Mouse (Mus musculus) CD4-positive, CD25-positive, alpha-beta regulatory T cell, adult 2 months (primary cell): Measurements from ENCODE around the gene Gm17359.
"Not testable (repeated sequence)": the region's sequence is repeated elsewhere in the genome, so short reads cannot be mapped to it uniquely, and the experiment has no call there.

Experiments
- DNase-seq: peaks from one replicate; pipeline ENCODE4 v3.0.0-alpha.2; 2012; ENCODE audit warnings: low read depth, low spot score

Gm17359 gene

DNA sequence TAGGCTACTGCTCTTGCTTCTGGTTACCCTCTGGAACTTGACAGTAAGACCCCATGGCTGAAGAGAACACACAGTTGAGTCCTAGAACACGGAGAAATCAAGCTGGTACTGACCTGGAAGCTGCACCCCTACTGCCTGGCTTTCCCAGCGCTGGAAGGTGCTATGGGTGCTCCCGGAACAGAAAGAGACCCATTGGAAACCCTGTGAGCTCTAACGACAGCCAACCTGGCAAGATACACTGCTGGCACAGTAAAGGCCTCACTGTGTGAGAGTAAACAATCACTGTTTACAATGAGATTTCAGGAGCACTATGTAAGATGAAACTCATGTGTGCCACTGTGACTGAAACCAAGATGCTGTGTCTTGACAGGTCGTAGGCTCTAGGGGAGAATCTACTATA is 78.6 kb downstream of the Gm17359 start:
- DNase-seq, result no peak

DNA sequence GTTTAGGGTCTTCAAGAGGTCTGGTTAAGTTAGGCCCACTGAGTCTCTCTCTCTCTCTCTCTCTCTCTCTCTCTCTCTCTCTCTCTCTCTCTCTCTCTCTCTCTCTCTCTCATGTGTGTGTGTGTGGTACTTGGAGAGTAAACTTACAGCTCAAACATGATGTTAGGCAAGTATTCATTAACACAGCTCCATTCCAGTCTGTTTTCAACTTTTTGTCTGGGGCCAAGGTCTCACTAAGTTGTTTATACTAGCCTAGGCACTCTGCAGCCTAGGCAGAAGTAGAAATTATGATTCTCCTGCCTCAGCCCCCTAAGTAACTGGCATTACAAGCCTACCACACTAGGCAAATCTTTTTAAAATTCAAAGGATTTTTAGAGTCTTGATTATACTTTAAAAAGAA is 79.5 kb downstream of the Gm17359 start:
- no peak for DNase-seq

DNA sequence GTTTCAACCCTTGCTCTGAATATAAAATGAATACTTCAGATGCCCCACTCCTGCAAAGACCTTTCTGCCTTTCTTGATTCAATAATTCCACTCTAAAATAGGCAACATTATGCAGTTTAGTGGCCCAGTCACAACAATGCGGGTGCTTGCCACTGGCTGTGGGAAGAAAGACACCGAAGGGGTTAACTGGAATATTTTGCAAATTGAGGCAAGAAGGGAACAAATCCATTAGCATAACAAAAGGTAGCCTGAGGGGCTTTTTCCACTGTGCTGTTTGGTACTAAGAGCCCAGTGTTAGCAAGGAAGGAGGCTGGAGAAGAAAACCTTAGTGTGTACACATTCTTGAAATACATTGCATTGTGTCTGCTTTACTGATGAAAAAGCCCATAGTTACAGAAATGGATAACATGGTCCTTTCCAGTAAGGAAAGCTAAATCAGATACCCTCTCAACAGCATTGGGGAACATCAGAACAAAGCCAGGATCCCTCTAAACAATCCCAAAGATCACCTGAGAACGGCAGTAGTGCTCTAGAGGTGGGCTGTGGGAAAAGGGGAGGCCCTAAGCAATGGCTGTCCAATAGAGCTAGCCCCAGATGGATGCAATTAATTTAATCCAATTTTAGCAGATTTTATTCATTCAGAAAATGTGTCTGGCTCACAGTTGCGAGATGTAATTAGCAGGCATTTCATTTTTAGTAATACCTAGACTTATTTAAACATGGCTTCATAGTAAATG is 80.7 kb downstream of the Gm17359 start:
- no peak for DNase-seq

DNA sequence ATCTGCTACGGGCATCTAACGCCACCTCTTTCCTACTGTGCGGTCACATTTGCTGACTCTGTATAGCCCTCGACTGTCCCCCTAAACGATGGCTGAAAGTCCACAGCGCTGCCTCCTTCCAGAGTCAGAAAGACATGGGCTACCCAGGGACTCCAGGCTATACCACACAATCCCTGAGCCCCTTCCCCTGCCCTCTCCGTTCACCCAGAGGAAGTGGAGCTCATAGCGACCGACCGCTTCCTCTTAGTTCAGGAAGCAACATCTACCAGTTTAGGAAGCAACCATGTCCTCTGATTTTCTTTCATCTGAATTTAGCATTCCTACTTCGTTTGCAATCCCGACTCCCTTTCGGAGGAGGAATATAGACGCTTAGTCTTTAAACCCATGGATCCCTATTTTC is 82.5 kb downstream of the Gm17359 start:
- DNase-seq, result no peak

DNA sequence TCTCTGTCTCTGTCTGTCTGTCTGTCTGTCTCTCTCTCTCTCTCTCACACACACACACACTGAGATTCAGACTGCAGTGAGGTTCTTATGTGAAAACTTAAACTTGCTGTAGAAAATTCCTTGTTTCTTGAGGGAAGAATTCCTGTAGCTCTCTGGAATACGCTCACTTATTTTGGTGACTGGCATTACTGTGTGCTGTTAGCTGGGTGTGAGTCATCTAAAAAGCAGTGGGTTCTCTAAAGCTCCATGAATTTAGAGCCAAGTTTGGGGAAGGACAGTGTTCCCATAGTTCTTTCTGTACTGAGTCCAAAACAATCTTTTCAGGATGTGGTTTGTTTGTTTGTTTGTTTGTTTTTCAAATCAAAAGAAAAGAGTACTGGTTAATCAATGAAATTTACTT is 89.0 kb downstream of the Gm17359 start:
- no peak for DNase-seq

DNA sequence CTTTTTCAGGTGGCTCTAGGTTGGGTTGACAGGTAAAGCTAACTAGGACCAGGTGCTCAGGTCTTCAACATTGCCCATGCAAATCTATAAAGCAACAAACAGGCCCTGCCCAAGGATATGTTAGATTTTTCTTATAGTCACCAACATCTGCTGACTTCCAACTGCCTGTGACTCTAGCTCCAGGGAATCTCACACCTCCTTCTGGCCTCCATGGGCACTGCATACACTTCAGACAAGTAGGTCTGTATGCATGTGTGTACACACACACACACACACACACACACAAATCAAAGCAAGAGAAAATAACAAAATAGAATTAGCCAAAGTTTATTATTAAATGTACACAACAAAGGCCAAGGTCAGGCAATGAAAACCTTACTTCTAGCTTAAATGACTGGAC is 97.1 kb downstream of the Gm17359 start:
- DNase-seq, result peak; percentile 11

DNA sequence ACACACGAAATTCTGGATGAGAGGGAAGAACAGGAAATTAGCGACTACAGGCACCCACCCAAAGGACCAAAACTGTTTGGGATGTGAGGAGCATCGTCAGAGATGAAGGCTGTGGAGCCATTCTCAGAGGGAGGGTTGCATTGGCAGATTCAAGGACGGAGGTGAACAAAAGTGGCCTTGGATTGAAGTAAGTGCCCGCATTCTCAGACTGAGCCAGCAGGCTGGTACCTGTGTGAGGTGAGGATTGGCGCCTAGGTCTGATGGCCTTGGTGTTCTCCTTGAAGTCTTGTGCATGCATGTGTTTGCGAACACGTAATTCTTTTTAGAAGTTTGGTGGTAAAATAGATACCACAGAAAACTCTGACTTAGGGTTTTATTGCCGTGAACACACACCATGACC is 98.0 kb downstream of the Gm17359 start:
- no peak for DNase-seq

DNA sequence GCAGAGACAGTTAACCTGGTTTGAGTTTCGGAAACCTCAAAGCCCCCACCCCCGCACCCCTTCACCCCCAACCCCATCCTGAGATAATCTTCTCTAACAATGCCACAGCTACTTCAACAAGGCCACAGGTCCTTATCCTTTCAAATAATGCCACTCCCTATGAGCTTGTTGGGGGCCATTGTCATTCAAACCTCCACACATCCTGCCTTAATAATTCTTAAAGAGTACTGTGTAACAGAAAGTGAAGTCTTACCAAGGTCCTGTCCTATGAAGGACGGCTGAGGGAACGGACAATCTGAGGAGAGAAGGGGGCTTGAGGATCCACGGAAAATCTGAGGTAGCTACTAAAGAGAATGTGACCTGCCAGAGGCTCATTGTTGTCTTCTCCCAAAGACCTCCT is 98.5 kb downstream of the Gm17359 start:
- DNase-seq, result no peak

DNA sequence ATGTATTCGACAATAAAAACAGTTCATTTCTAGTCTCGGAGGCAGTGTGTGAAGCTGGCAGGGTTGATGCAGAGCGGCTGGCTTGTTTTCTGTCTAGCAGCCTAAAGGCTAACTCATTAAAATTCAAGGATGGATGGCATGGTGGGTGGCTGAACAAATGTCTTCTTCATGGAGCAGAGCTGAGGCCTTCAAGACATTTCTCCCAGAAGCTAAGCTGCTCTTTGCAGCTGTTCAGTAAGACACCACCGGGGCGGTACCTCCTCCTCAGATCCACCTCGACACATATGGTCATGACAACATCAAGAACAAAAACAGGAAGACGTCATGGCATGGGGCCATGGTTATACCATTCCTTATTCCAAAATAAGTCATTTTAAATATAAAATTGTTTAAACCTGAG is 99.7 kb downstream of the Gm17359 start:
- DNase-seq, result no peak

DNA sequence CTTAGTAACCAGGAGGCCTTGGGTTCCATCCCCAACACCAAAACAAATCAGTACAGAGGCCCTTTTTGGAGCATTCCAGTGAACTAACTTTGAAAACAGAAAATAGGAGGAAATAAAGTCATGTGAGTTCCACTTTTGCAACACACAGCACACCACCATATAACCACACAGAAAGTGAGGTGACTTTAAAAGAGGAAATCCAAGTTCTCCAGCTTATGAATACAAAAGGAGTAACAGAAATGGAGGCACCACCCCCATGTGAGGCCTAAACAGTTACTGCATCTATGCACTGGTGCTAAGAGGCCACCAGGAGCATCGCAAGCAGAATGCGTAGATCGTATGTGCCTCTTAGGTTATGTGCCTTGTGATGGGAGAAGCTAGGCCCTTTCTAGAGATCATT is 101.8 kb downstream of the Gm17359 start:
- DNase-seq, result no peak

DNA sequence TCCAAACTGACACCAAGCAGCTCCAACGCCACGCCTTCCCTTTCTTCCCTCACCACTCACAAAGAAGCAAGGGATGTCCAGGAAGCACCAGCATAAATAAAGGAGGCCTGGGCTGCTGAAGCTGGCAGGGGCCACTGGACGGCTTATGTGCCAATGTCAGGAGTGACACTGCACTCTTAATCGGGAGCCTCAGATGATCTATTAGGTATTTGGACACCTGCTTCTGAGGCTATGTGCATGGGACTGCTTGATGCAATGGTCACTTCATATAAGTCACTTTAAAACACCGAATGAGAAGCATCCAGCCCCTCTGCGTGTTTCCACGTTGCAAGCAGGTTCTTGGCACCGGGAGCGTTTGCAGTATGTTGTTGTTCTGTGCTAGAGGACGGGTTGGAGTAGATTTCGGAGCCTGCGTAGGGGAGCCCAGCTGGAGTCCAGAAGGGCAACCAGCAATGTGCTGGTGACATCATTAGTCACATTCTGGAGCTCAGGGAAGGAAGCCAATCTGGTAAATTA is 104.6 kb downstream of the Gm17359 start:
- DNase-seq, result no peak

DNA sequence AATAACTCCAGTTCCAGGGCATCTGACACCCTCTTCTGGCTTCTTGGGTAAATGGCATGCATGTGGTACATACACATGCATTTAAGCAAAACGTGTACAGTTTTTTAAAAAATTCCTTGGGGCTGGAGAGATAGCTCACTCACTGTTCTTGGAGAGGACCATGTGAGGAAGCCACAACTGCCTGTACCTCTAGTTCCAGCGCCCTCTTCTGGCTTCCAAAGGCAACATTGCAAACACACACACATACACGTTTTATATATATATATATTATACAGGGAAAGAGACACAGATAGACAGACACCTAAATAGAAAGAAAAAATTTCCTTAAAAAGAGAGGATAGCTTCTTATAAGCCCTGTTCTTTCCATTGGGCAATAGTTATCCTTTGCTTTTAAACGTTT is 107.4 kb downstream of the Gm17359 start:
- DNase-seq, result peak; percentile 5

DNA sequence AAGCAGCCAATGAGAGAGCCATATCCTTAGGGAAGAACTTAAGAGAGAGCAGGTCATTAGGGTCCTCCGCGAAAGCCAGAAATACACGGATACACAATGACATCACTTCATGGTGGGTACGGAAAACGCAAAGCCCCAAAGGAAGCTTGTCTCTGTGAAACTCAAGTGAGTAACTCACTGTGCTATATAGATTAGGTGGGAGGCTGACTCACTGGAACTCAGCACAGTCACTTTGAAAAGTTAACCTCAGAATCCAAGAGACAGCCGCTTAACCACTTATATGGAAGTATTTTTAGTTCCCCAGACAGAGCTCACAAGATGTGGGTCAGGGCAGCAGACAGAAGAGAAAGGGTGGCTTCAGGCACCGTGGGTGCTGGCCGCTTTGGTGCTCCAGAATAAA is 108.6 kb downstream of the Gm17359 start:
- DNase-seq, result no peak

DNA sequence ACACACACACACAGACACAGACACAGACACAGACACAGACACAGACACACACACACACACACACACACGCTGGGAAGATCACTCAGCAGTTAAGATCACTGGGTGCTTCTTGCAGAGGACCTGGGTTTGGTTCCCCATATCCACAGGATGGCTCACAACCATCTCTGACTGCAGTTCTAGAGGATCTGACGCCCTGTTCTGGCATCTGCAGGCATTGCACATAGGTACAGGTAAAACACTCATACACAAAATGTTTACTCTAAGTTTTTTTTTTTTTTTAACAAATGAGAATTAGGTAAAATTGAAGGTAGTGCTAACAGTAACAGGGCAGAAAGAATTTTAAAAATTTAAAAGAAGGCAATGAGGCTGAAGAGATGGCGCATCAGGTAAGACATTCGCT is 109.7 kb downstream of the Gm17359 start:
- no peak for DNase-seq

DNA sequence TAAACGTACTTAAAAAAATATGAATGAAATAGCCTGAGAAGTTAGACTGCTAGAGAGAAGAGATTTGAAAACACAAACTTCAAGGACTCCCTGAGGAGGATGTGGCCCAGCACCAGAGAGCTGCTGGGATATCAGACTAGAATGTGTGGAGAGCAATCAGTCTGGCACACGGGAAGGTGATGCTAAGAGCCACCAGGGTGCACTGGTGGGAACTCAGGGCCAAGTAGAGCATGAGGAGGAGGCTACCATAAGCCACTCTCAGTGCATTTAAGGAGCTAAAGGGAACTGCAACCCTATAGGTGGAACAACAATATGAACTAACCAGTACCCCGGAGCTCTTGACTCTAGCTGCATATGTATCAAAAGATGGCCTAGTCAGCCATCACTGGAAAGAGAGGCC is 110.2 kb downstream of the Gm17359 start:
- not testable (repeated sequence) for DNase-seq

DNA sequence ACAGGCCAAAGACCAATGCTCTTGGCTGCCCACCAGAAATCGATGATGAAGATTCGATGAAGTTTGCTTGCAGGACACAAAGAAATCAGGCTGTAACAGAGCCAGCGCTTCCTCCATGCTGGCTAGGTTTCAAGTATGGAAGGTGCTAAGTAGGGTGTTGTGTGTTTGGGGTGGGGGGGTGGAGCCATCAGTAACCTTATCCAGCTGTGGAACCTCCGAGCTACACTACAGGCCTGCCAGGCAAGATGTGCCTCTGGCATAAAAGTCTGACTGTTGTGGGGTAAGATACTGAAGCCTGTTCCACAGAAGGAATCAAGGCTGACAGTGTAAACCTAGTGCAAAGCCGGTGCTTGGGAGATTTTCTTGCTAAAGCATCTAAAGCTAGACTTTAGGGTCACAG is 112.0 kb downstream of the Gm17359 start:
- no peak for DNase-seq

DNA sequence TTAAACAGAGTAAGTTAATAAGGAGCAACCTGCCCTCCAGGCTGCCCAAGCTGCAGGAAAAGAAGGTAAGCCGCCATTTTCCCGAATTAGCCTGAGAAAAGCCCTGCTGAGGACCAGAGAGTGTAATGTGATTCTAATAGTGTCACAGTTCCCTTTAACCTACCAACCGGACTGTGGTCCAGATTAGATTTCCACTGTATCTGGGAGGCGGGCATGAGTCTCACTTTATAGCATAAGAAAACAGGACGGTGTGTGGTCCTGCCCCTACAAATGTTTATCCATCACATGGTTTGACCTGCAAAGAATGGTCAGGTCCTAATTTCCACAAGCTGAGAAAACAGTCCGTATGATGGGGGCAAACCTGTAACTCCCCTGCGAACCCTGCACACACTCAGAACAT is 112.9 kb downstream of the Gm17359 start:
- no peak for DNase-seq

DNA sequence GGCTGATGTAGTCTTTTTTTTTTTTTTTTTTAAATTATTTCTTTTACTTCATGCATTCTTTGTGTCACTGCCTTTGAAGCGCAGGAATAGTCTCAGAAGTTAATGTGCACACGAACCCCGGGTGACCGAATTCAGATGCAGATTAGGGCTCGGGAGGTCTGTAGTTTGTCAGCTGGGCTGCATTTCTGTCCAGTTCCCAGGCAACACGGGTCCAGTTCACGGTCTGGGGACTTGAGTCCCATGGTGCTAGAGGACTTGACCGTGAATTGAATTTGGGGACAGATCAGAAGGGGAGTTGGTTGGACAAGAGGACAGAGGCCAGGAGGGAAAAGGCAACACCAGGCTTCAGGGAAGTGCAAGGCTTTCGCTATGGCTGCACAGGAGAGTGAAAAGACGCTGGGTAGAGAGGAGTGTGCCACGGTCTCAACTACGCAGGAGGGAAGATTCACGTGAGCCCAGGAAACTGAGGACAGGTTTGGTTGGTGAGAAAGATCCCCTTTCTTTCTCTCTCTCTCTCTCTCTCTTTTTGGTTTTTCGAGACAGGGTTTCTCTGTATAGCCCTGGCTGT is 116.3 kb downstream of the Gm17359 start:
- DNase-seq, result no peak

DNA sequence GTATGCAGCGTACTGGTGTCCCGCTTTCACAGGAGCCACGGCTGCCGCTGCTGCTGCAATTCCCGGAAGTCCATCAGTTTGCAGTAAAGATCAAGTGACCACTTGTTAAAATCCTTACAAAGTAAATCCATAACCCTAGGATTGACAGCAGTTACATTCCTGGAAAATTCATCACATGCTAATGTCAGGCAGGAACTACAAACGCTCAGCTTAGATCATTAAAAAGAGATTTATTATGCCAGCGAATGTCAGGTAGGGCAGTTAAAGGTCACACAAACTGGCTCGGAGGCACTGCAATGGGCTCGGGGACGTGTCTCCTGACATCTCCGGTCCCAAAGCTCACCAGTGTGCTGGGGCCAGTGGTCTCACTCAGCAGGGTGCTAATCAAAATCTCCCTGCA is 119.3 kb downstream of the Gm17359 start:
- no peak for DNase-seq

DNA sequence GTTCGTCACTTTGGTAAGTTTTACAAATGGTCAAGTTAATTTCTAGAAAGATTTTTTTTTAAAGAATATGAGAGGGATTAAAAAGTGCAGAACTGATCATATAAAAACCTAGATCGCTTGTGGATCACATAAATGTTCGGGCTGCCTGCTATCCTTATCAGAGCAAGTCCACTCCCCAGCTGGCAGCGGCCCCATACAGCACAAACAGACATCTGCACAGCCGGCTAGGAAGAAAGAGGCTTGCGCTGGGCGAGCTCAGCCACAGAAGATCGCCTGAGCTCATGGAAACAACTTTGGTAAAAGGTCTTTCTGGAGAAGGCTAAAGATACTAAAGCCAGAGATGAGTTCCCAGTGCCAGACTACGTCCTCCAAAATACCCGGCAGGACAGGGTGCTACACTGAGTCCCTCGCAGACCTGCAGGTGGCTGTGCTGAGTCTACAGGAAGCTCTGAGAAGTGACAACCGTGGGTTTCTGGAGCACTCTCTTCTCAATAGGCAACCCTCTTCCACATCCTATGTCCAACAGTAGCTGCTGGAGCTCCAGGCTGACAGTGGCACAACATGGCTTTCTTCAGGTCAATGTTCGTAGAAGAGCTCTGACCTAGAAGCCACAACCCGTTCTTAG is 122.3 kb downstream of the Gm17359 start:
- DNase-seq, result no peak

DNA sequence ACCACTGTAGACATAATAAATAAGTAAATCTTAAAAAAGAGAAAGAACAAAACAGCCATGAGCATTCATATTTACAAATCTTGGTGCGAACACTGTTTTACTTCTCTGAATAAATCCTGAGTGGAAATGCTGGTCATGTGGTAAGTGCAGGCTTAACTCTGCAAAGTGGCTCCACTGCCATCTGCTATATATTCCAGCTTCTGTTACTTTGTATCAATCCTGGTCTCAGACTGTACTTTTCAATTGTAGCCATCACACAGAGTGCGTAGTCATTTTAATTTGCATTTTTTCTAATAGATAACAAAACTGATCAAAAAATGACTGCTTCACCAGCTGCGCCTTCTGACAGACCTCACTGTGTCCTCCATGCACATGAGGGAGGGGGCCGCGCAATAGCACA is 133.0 kb downstream of the Gm17359 start:
- no peak for DNase-seq

DNA sequence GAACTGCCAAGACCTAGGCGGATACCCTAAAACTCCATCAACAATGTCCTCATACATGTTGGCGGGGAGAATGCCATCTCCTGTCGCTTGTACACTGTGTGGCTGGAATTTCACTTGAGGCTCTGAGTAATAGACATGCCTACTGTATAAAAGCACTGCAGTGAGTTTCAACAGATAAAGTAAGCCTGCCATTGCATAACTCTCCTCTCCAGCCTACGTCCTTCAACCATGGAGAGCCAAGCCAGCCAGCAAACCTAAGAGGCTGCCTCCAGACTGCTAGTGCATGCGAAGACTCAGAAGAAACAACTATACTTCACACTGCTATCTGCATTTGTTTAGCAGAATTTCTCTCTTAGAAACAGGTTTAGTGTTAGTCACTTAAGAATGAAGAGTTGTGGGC is 135.9 kb downstream of the Gm17359 start:
- DNase-seq, result no peak

DNA sequence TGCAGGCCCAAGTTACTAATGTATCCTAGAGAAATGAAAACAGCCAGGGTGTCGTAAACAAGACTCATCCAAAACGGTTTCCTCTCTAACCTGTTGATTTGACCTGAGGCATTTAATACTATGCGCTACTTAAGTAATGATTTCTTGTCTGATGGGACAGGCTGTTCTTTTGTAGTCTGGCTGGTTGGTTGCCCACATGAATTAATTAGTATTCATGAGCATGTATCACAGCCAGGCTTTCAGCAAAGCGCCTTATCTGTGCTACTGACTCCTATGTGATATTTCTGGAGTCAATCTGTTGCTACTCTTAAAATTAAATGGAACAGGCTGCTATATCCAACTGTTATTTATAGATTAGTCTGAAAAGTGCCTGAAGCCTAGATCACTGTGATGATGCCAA is 138.4 kb downstream of the Gm17359 start:
- no peak for DNase-seq
